Mouse (Mus musculus) telencephalon, adult 2 months (tissue): ENCODE data around the gene Hoxb9.

Source experiments
- DNase-seq: peaks from one replicate; pipeline ENCODE4 v3.0.0-alpha.2; 2011; ENCODE audit warnings: low read depth, low spot score

Hoxb9 gene

DNA sequence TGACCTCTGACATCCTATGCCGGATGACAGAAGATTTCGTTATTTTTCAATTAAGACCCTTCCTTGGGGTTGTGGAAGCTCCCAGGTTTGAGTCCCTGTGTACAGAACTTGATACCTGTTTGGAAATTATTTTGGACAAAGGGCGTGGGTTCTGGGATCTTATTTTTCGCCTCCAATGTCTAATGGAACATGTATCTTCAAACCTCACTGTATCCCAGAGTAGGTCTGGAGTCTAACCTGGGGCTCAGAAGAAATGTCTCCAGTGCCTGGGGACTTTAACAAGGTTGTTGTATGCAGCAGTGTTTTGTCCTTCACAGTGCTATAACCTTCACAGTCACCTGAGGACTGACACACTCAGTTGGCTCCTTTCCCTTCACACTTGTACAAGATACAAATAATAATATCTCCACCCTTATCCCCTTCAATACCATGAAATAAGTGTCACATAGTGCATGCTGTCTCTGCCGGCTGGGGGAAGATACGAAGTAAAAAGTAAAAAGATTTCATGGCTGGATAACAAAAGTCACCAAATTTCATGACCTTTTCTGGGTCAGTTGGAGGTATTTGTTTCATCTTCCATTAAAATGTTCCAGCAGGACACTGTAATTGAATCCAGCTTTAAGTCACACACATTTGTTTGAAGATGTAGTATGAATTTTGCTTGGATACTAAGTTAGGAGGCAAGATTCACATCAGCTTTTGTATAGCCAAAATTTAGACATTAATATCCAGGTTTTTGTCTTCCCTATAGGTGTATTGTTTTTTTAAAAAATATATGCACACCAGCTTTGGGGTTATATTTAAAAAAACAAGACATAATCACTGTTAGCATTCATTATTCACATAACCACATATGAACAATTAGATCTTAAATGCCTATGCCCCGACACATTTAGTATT, 4.0 kb upstream of the Hoxb9 start:
- DNase-seq: no peak

DNA sequence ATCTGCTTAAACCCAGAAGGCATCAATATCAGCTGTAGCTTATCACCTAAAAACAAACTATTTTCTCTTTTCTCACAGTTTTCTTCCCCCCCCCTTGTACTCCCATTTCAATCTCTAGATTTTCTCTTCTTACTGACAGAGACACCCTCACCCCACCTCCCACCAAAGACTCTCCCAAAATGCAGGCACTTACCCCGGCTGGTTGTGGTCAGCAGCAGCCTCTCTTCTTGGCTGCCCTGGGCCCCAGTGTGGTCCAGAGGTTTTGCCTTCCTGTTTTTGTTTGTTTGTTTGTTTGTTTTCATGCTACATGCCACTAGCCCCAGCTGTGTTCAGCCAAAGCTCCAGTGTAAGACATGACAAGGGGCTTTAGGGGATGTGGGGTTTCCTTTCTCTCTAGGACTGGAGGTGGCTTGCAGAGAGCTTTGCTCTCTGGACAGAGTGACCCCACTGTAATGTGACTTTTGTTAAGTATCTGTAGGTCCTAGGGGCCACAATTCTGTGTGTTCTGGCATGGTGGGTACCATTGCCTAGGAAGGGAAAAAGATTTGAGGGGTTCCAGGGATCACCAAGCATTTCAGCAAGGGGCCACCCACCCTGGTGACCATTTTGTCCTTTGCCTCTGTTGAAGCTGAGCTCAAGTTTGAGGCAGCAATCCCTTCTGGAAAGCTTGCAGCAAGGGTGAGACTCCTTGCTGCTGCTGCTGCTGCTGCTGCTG, 3.1 kb upstream of the Hoxb9 start:
- DNase-seq: no peak

DNA sequence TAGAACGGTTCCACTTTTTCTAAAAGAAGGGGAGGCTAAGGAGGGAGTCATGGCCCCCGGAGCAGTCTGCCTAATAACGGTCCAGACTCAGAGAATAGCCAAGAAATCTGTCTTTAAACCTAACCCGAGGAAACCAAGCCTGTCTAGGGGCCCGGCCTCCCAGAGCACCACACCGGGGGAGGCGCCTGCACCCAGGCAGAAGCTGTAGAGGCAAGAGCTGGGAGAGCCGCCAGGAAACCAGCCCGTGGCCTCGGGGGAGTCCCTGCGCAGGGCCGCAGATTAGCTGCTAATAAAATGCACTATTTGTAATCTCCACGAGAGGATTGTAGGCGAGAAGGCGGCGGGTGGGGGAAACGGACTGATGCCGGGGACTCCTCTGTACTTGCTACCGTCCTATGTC, 1.4 kb upstream of the Hoxb9 start:
- DNase-seq: no peak

DNA sequence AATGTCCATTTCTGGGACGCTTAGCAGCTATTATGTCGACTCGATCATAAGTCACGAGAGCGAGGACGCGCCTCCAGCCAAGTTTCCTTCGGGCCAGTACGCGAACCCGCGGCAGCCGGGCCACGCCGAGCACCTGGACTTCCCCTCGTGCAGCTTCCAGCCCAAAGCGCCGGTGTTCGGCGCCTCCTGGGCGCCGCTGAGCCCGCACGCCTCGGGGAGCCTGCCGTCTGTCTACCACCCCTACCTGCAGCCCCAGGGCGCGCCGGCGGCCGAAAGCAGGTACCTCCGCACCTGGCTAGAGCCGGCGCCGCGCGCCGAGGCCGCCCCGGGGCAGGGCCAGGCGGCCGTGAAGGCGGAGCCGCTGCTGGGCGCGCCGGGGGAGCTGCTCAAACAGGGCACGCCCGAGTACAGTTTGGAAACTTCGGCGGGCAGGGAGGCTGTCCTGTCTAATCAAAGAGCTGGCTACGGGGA, 319 bp downstream of the Hoxb9 start:
- DNase-seq: no peak

DNA sequence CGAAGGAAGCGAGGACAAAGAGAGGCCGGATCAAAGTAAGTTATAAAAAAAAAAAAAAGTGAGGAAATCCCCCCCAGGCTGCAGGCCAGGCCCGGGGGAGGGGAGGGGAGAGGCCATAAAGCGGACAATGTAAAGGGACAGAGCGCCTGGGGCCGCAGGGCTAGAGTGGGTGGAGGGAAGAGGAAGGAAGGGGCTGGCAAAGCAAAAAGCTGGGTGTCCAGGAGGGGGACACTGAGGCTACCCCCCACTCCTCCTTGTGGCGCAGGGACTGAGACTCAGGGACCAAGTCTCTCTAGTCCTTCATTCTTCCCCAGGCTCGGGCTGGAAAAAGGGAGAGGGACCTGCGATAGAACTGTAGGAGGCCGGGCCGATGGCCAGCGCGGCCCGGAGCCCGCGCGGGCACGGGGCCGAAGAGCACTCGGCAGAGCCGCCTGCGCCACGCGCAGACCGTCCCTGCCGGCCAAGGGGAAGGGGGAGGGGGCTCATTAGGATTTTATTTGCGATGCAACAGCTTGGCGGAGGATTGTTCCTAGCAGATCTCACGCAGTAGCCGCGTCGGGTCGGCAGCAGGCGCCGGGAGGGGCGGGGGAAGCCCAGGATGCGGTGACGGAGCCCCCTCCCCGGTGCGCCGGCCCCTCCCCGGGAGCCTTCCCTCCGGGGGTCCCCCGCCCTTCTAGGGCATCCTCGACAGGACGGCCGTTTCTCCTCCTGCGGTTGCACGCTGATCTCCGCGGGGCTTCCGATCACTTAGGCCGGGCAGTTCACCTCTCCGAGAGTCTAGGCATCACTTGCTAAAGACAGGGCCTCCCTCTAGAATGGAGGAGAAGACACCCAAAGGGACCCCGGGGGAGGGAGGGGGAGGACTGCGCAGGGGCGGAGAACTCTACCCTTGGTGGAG, 1.0 kb downstream of the Hoxb9 start:
- no peak for DNase-seq

DNA sequence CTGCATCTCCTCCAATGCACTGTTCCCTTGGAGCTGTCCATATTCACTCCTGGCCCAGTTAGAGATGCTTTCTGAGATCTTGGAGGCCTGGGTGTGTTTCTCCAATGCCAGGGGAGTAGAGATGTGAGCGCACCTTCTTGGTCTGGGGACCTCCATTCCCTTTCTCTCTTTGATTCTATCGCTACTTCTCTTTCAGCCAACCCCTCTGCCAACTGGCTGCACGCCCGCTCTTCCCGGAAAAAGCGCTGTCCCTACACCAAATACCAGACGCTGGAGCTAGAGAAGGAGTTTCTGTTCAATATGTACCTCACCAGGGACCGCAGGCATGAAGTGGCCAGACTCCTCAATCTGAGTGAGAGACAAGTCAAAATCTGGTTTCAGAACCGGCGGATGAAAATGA, 3.2 kb downstream of the Hoxb9 start:
- DNase-seq: no peak

DNA sequence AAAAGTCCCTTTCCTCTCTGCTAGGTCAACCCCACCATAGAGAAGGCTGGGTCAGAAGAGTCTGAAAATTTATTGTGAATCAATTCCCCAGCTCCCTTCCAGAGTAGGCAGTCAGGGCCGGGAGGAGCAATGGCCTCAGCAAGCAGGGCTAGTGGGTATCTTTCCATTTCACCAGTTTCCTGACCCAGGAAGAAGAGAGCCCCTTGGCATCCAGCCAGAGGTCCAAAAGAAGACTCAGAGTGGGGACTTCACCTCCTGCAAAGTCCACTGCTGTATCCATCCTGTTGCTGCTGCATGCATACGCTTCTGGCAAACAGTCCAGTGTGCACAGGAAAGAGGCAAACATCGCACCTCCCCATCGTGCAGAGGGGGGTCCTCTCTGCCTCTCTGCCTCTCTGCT, 4.6 kb downstream of the Hoxb9 start:
- no peak for DNase-seq

DNA sequence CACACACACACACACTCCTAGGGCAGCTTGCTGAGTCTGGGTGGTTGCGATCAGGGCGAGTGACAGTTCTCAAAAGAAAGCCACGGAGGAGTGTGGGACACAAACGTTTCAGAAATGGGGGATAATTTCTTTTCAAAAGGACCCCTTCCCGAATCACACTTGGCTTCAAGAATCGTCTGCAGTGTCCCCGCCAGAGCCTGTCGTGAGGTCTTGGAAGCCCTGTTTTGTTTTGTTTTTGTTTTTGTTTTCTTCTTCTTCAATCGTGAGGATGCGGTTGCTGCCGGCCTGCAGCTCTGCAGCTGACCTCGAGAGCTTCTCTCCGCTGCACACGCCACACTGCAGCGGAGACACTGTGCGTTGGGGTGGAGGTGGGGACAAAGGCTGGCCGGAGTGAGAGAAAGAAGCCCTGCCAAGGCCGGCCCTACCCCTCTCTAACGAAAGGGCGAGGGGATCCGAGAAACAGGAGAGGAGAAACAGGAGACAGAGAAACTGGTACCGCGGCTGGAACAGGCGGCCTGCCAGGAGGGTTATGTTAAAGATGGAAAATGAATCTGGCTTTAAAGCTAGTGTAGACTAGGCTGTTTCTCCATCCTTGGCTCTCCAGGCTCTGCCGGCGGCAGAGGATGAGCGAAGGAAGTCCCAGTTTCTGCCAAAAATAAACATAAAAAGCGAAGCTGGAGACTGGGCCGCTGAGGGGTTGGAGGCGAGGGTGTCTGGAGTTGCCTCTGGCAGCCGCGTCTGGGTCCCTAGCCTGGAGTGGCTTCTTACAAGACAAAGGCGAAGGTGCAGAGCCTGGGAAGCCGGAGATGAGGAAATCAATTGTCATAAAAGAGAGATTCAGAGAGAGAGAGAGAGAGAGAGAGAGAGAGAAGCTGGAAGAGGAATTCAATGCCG, 6.1 kb downstream of the Hoxb9 start:
- DNase-seq: no peak

DNA sequence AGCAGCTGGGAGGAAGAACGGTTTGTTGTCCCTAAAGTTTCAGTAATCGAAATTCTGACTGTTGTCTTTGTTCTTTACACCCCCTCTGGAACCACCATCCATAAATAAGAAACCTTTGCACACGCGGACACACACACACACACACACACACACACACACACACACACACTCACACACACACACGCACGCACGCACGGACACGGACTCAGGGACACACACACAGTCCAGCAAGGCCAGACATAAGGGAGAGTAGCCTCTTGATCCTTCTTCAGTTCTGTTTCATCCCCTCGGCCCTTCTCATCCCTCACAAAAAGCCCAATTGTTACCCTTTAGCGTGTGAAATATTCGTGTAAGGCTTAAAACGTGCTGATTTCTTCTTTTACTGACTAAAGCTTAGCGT, 7.1 kb downstream of the Hoxb9 start:
- DNase-seq: no peak

DNA sequence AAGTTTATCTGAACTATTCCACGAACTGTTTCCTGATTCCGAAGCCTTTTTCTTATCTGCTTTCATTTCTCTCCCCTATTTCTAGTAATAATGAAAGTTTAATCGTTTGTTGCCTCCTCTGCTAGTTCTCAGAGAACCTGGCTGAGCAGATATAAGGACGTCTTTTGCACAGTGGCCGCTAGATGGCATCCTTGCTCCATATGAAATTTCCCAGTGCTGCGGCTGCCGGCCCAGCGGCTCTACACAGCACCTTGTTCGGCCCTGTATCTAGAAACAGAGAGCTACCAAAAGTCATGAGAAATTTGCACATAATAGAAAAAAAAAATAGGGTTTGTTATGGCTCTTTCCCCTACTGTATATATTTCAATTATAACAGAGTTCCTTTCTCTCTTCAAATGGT, 7.5 kb downstream of the Hoxb9 start:
- DNase-seq: peak; percentile 71

DNA sequence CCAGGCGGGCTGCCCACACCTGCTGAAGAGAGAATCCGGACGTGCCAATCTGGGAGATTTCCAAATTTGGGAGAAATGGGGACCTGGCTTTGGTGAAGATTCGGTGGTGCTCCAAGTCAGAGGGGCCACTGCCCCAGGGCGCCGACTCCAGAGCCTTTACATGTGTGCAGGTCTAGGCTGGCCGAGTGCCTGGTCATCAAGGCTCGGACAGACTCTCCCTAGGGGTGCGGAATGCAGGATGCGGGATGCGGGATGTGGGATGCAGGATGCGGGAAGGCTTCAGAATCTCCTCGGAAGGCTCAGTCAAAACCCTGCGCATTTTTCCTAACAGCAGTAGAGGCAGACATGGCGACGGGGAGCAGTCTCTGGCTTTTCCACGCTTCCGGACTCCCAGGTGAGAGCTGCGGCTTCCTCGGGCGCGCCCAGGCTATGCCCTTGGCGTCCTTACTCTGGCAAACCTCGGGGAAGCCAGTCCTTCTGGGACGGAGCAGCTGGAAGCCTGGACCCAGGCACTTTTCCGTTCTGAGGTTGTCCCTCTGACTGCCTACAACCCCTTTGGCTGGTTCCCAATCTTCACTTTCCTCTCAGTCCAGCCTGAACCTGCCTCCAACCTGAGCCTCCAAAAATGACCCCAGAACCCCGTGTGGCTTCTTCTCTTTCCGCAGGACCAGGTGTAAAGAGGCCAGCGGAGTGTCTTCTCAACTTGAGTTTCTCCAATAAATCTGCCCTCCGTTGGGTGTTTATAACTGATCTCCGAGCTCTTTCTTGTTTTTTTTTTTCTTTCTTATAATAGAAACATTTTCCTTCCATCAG, 8.4 kb downstream of the Hoxb9 start:
- no peak for DNase-seq

DNA sequence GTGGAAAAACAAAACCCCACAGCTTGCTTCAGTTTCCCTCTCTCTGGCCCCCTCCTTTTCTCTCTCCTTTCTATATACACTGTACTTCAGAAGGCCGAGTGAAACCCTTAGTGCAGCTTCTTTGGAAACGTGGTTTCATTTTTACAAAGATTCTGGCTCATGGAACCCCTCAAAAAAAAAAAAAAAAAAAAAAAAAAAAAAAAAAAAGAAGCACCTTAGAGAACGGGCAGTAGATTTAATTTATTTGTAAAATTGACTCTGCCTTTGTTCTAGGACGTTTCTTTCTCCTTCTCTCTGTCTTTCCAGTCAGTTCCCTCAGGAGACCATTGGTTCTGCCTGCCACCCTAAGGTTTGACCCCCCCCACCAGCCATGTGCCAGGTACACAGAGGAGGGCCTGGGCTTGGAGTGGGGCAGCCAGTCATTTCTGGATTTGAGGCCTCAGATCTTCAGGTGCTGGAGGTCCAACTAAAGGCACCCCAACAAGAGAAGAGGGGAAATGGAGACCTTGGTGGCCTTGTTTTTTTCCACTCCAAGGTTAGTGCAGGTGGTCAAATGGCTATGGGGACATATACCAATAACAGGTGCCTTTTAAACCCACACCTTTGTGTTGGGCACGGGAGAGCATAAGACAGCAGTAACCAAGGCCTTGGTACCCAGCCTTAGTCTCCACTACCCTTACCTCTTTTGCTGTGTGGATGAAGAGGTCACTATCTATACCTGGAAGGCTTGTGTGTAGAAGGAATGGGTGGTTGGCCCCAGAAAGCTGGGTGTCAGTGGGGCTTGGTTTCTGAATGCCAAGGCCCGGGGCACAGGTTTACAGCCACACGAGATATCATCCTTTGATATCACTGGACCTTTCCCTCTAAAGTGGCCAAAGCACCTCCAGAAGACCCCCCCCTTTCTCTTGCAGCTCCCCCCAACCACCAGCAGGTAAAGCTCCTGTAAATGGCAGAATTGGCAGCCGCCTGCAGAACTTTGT, 9.4 kb downstream of the Hoxb9 start:
- no peak for DNase-seq

DNA sequence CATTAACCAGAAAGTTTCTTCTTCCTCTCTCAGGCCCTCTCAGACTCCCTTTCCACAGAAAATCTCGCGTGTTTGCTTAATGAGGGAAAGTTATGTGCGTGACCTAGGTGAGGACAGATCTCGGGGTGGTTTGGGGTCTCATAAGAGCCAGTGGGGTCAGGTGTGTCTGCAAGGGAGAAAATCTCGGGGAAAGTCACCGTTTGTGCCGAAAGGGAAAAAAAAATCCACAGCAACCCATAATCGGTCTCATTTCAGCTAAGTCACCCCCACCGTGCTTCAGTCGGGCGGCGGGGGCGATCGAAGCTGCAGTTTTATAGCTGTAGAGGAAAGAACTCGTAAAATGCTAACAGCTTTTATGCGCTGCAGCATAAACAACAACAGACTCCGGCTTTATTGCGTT, 10.1 kb downstream of the Hoxb9 start:
- DNase-seq: no peak

DNA sequence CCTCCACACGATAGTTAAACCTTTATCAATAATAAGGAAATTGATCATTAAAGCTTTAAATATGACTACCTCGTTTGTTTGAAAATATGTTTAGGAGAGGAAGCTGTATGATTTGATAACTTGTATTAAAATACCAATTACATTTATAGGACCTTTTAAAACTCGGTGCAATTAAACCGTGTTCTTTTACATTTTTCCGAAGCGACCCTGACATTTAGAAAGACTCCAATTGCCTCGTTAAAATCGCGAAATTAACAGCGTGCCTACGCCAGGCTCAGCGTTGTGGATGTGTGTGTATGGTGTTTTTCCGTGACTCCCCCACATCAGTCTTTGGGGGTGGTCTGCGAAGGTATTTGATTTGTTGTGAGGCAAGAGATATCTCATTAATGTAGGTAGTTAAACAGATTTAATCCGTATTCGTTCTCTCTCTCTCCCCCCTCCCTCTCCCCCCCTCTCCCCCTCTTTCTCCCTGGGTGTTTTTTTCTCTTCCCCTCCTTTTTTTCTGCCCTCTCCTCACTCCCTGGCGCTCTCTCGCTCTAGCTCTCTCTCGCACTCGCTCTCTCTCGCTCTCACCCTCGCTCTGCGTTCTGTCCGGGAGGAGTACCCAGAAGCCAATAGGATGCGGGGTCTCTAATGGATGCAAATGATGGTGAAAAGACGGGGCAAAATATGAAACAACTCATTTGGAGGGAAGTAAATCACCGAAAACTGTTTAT, 10.8 kb downstream of the Hoxb9 start, which contains the start of gene Hoxb8:
Gene Hoxb8 (plus strand): TSS at position 51 of the 716 bp plus-strand sequence.
- DNase-seq: no peak

DNA sequence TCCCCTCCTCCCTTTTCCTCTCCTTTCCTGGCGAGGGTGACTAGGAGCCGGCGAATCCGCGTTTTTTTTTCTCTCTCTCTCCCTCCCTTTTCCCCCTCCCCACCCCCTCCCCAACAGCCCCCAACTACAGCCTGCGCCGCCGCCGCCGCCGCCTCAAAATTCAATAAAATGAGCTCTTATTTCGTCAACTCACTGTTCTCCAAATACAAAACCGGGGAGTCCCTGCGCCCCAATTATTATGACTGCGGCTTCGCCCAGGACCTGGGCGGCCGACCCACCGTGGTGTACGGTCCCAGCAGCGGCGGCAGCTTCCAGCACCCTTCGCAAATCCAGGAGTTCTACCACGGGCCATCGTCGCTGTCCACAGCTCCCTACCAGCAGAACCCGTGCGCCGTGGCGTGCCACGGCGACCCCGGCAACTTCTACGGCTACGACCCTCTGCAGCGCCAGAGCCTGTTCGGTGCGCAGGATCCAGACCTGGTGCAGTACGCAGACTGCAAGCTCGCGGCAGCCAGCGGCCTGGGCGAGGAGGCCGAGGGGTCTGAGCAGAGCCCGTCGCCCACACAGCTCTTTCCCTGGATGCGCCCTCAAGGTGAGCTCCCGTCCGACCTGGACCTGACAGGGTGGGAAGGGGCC, 11.7 kb downstream of the Hoxb9 start:
- no peak for DNase-seq

DNA sequence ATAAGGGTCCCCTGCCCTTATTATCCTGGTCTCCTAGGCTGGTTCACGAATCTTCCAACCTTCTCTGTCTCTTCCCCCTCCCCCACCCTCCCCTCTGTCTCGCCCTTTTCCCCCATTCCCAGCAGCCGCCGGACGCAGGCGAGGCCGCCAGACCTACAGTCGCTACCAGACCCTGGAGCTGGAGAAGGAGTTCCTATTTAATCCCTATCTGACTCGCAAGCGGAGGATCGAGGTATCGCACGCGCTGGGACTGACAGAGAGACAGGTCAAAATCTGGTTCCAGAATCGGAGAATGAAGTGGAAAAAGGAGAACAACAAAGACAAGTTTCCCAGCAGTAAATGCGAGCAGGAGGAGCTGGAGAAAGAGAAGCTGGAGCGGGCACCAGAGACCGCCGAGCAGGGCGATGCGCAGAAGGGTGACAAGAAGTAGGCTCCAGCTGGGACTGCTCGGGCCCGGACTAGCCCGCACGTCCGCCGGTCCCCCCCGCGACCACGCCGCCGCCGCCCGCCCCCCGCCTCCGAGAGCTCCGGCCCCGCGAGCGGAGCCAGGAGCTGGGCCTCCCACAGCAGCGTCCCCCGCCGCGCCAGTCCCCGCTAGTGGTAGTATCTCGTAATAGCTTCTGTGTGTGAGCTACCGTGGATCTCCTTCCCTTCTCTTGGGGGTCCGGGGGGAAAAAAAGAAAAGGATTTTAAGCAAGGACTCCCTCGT, 12.9 kb downstream of the Hoxb9 start:
- no peak for DNase-seq
